Mouse (Mus musculus) limb, embryonic 13.5 days (tissue): ENCODE measurements around the gene Olfr689. TPM values are rescaled to one million over a fixed set of nuclear protein-coding genes. Genes with fewer than 3 reads are reported as not detected.
"Not testable (repeated sequence)": the region's sequence is repeated elsewhere in the genome, so short reads cannot be mapped to it uniquely, and the experiment has no call there.

Experiments
- ATAC-seq: fragments of 200-750 bp; cut with Nextera tagmentation; 2 replicates; pipeline ENCODE4 v1.8.0; 2017; ENCODE audit warnings: low read depth, moderate number of reproducible peaks, moderate TSS enrichment; ENCODE audit not compliant: low FRiP score
- H3K27ac ChIP-seq: fragments of 300-500 bp; sonication (generic); 2 replicates; pipeline ENCODE4 v1.5.1; 2015; ENCODE audit warnings: inconsistent platforms, mild to moderate bottlenecking, moderate library complexity
- H3K27me3 ChIP-seq: fragments of 300-500 bp; sonication (generic); 2 replicates; pipeline ENCODE4 v1.6.1; 2015; ENCODE audit warnings: mild to moderate bottlenecking, inconsistent platforms
- H3K36me3 ChIP-seq: fragments of 300-500 bp; sonication (generic); 2 replicates; pipeline ENCODE4 v1.6.1; 2015; ENCODE audit warnings: inconsistent platforms, mild to moderate bottlenecking, moderate library complexity
- H3K4me1 ChIP-seq: fragments of 300-500 bp; sonication (generic); 2 replicates; pipeline ENCODE4 v1.6.1; 2015; ENCODE audit warnings: inconsistent platforms
- H3K4me2 ChIP-seq: fragments of 300-500 bp; sonication (generic); replicated peaks from 2 replicates; pipeline ENCODE4 v1.6.1; 2015; ENCODE audit warnings: inconsistent platforms, mild to moderate bottlenecking, moderate library complexity
- H3K4me3 ChIP-seq: fragments of 300-500 bp; sonication (generic); 2 replicates; pipeline ENCODE4 v1.5.1; 2015; ENCODE audit warnings: moderate library complexity, mild to moderate bottlenecking, inconsistent platforms
- H3K9ac ChIP-seq: fragments of 300-500 bp; sonication (generic); 2 replicates; pipeline ENCODE4 v1.6.1; 2015; ENCODE audit warnings: mild to moderate bottlenecking, inconsistent platforms
- H3K9me3 ChIP-seq: fragments of 300-500 bp; sonication (generic); 2 replicates; pipeline ENCODE4 v1.6.1; 2016; ENCODE audit warnings: inconsistent platforms
- WGBS: fragments of 180-500 bp; shearing (Covaris S2); methylation state at CpG from one replicate; pipeline ENCODE4 v1.1.7; 2015; 5-methylcytosine and 5-hydroxymethylcytosine counted together
- polyA plus RNA-seq: library from polyadenylated mRNA; unstranded; fragments of >200 nt; fragmentation: Nextera tagmentation; extraction: Ambion mirVana; gene quantifications from 2 replicates; pipeline ENCODE4 v1.2.1, GENCODE M21; 2015

The Olfr689 gene
- polyA plus RNA-seq: not detected in 2 replicates

GRCm38 (mm10) chr7:105310865-105311264, at the start of gene Olfr689:
Gene Olfr689, plus strand, starts transcription at chr7:105311165.
- Histone ChIP-seq H3K9ac (no peak within 1 kb of the TSS), H3K36me3 (no peaks in the 10 kb centered on the region), H3K27ac (no peak within 1 kb of the TSS), H3K4me3 (no peak within 1 kb of the TSS), H3K27me3 (no peaks in the 10 kb centered on the region), H3K9me3 (no peaks in the 10 kb centered on the region), H3K4me1 (no peaks in the 10 kb centered on the region), H3K4me2 (no peak within 1 kb of the TSS)
- ATAC-seq: no peak
- 88% methylated on average over 1 of the region's 1 CpGs for WGBS

GRCm38 (mm10) chr7:105272426-105272825, 38.5 kb upstream of the Olfr689 start:
- H3K4me1 ChIP-seq: no peaks in the 10 kb centered on the region
- no peaks in the 10 kb centered on the region for H3K9me3 ChIP-seq
- no peak for ATAC-seq
- no peaks in the 10 kb centered on the region for H3K27me3 ChIP-seq
- no peak overlapping the region for H3K4me2 ChIP-seq
- no peak overlapping the region for H3K9ac ChIP-seq
- no peaks in the 10 kb centered on the region for H3K36me3 ChIP-seq
- H3K27ac ChIP-seq: no peak overlapping the region
- 73% methylated on average over 7 of the region's 7 CpGs for WGBS
- H3K4me3 ChIP-seq: no peak overlapping the region

DNA sequence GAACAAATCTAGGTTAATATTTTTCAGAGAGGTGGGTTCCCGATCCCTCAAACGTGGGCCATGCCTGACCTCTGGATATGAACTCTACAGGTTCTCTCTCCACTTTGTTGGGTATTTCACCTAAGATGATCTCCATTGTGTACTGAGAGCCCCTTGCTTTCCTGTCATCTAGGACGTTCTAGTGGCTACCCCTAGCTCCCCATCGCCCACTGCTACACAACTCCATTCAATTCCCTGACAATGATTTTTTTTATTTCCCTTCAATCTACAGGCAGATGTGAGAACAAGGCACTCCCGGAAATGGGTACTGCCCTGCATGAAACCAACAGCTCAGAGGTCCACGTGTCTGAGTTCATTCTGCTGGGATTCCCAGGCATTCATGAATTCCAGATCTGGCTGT, 23.2 kb upstream of the Olfr689 start, which contains the start of gene Olfr688:
Gene Olfr688, plus strand, starts transcription at position 301 of the 400 bp plus-strand sequence.
- Histone ChIP-seq H3K9me3 (no peaks in the 10 kb centered on the region), H3K9ac (no peak within 1 kb of the TSS), H3K4me2 (no peak within 1 kb of the TSS), H3K36me3 (no peaks in the 10 kb centered on the region), H3K27me3 (no peaks in the 10 kb centered on the region), H3K27ac (no peak within 1 kb of the TSS), H3K4me3 (no peak within 1 kb of the TSS), H3K4me1 (no peaks in the 10 kb centered on the region)
- ATAC-seq: no peak
- 73% methylated on average over 6 of the region's 6 CpGs for WGBS

GRCm38 (mm10) chr7:105290051-105290450, 20.9 kb upstream of the Olfr689 start:
- H3K4me2 ChIP-seq: no peak overlapping the region
- no peak for ATAC-seq
- H3K27ac ChIP-seq: no peak overlapping the region
- no peak overlapping the region for H3K4me3 ChIP-seq
- no peak overlapping the region for H3K9ac ChIP-seq
- no peaks in the 10 kb centered on the region for H3K9me3 ChIP-seq
- H3K36me3 ChIP-seq: no peaks in the 10 kb centered on the region
- no peaks in the 10 kb centered on the region for H3K4me1 ChIP-seq
- H3K27me3 ChIP-seq: no peaks in the 10 kb centered on the region

DNA sequence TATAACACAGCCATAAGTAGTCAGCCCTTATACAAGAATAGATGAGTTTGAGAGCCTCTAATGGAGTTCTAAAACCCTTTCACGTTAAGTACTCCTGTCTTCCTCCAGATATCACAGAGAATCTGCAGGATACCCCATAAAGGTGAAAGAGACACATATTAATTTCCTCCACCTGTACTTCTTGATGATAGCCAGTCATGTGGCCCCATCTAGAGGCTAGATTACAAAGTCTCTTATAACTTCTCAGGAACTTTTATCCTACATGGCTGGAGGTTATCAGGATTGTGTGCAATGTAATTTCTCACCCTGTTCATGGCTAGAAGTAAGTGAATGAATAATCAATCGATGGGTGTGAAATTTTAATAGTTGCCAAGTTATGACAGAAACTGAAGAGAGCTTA, 14.3 kb downstream of the Olfr689 start:
- H3K9ac ChIP-seq: no peak overlapping the region
- H3K4me2 ChIP-seq: no peak overlapping the region
- 70% methylated on average over 2 of the region's 2 CpGs for WGBS
- H3K4me1 ChIP-seq: no peaks in the 10 kb centered on the region
- ATAC-seq: no peak
- H3K36me3 ChIP-seq: no peaks in the 10 kb centered on the region
- no peak overlapping the region for H3K27ac ChIP-seq
- H3K4me3 ChIP-seq: no peak overlapping the region
- H3K9me3 ChIP-seq: no peaks in the 10 kb centered on the region
- H3K27me3 ChIP-seq: no peaks in the 10 kb centered on the region

DNA sequence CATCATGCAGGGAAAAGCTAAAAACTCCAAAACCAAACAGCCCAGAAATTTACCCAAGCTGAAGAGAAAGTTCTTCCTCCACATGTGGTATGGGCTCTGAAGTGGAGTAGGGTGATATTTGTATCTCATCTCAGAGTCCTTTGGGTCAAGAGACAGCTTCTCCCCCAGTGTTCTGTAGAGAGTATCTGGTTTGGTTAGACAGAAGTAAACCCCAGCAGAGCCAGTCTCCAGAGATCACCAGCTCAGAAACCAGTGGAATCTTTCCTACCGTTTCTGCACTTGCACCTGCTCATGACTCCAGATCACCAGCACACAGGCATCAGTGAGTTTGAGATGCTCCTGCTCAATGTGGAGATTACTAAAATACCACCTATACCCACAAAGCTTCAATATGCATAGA, 23.0 kb downstream of the Olfr689 start, which contains the start of gene Olfr690:
Gene Olfr690, minus strand, starts transcription at position 101 of the 400 bp plus-strand sequence.
- no peak for ATAC-seq
- 83% methylated on average over 1 of the region's 1 CpGs for WGBS

GRCm38 (mm10) chr7:105342170-105342569, 31.2 kb downstream of the Olfr689 start, which contains the start of gene Olfr691:
Gene Olfr691, minus strand, starts transcription at chr7:105342270.
- Histone ChIP-seq H3K27ac (no peak within 1 kb of the TSS), H3K27me3 (no peaks in the 10 kb centered on the region), H3K36me3 (no peaks in the 10 kb centered on the region), H3K9ac (no peak within 1 kb of the TSS), H3K4me3 (no peak within 1 kb of the TSS), H3K4me2 (no peak within 1 kb of the TSS), H3K4me1 (no peaks in the 10 kb centered on the region), H3K9me3 (no peaks in the 10 kb centered on the region)
- WGBS: 49% methylated on average over 1 of the region's 1 CpGs
- no peak for ATAC-seq

More for the DNA sequence above, 23.0 kb downstream of the Olfr689 start, which contains the start of gene Olfr690:
- H3K4me1 ChIP-seq: no peaks in the 10 kb centered on the region
- H3K4me2 ChIP-seq: no peak within 1 kb of the TSS
- no peak within 1 kb of the TSS for H3K9ac ChIP-seq
- no peaks in the 10 kb centered on the region for H3K9me3 ChIP-seq
- no peak within 1 kb of the TSS for H3K27ac ChIP-seq
- H3K36me3 ChIP-seq: no peaks in the 10 kb centered on the region
- H3K27me3 ChIP-seq: no peaks in the 10 kb centered on the region
- no peak within 1 kb of the TSS for H3K4me3 ChIP-seq

- H3K27me3 ChIP-seq: no peaks in the 10 kb centered on the region
- H3K4me3 ChIP-seq: no peak overlapping the region
- H3K9me3 ChIP-seq: no peaks in the 10 kb centered on the region
- H3K4me2 ChIP-seq: no peak overlapping the region
- no peaks in the 10 kb centered on the region for H3K36me3 ChIP-seq
- H3K9ac ChIP-seq: no peak overlapping the region
- ATAC-seq: no peak
- WGBS: 70% methylated on average over 2 of the region's 2 CpGs
- H3K4me1 ChIP-seq: no peaks in the 10 kb centered on the region
- no peak overlapping the region for H3K27ac ChIP-seq
Observed at GRCm38 (mm10) chr7:105342752-105343151, 31.8 kb downstream of the Olfr689 start.

- H3K27ac ChIP-seq, H3K9me3 ChIP-seq, H3K27me3 ChIP-seq, H3K36me3 ChIP-seq, H3K9ac ChIP-seq, H3K4me3 ChIP-seq, H3K4me1 ChIP-seq, ATAC-seq, H3K4me2 ChIP-seq: not testable (repeated sequence)
- WGBS: no CpG with 5 or more reads among the region's 5 CpGs
Observed at GRCm38 (mm10) chr7:105356064-105356463, 45.1 kb downstream of the Olfr689 start.

DNA sequence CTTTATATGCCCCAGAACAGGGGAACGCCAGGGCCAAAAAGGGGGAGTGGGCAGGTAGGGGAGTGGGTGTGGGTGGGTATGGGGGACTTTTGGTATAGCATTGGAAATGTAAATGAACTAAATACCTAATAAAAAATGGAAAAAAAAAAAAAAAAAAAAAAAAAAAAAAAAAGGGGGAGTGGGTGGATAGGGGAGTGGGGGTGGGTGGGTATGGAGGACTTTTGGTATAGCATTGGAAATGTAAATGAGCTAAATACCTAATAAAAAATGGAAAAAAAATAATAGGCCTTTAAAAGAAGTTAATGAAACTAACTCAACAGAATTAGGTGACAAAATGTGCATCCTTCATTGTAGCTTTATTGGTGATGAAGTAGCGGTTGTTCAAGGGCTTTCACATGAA, 45.5 kb downstream of the Olfr689 start:
- H3K9ac ChIP-seq, ATAC-seq, H3K4me3 ChIP-seq, H3K9me3 ChIP-seq, H3K27ac ChIP-seq, H3K27me3 ChIP-seq, H3K4me1 ChIP-seq, H3K4me2 ChIP-seq, H3K36me3 ChIP-seq: not testable (repeated sequence)
- 100% methylated on average over 1 of the region's 2 CpGs for WGBS

GRCm38 (mm10) chr7:105361713-105362112, 50.7 kb downstream of the Olfr689 start:
- Histone ChIP-seq H3K9ac (no peak overlapping the region), H3K9me3 (no peaks in the 10 kb centered on the region), H3K27me3 (no peaks in the 10 kb centered on the region), H3K4me3 (no peak overlapping the region), H3K4me1 (no peaks in the 10 kb centered on the region), H3K4me2 (no peak overlapping the region), H3K27ac (no peak overlapping the region), H3K36me3 (no peaks in the 10 kb centered on the region)
- ATAC-seq: no peak
- 84% methylated on average over 2 of the region's 2 CpGs for WGBS

GRCm38 (mm10) chr7:105367268-105367667, 56.3 kb downstream of the Olfr689 start:
- WGBS: 73% methylated on average over 5 of the region's 5 CpGs
- H3K27me3 ChIP-seq: no peaks in the 10 kb centered on the region
- no peak overlapping the region for H3K27ac ChIP-seq
- peaks cover 8% of the 10 kb centered on the region for H3K36me3 ChIP-seq
- no peak overlapping the region for H3K9ac ChIP-seq
- ATAC-seq: no peak
- H3K4me3 ChIP-seq: no peak overlapping the region
- no peak overlapping the region for H3K4me2 ChIP-seq
- H3K4me1 ChIP-seq: no peaks in the 10 kb centered on the region
- H3K9me3 ChIP-seq: no peaks in the 10 kb centered on the region

DNA sequence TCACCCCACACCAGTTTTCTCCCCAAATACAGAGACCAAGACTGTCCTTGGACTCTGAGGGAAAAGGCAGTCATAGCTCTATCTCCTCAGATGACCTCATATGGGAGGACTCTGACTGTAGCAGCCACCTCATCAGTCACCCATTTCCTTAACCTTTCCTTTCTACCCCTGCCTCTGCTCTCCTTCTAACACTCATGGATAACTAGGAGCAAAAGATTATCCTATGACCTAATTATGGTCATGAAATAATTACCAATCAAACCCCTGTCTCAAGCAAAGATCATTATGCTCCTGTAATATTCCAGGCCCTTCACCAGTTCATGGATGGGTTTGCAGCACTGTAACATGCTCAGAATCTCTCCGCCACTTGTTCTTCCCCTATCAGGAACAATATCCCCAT, 57.0 kb downstream of the Olfr689 start, which contains the start of gene Olfr692:
Gene Olfr692, plus strand, starts transcription at position 301 of the 400 bp plus-strand sequence.
- no peak for ATAC-seq
- 81% methylated on average over 1 of the region's 1 CpGs for WGBS
- H3K9ac ChIP-seq: no peak within 1 kb of the TSS
- no peaks in the 10 kb centered on the region for H3K4me1 ChIP-seq
- H3K27ac ChIP-seq: no peak within 1 kb of the TSS
- no peak within 1 kb of the TSS for H3K4me3 ChIP-seq
- no peaks in the 10 kb centered on the region for H3K27me3 ChIP-seq
- no peaks in the 10 kb centered on the region for H3K9me3 ChIP-seq
- H3K4me2 ChIP-seq: no peak within 1 kb of the TSS
- peaks cover 8% of the 10 kb centered on the region for H3K36me3 ChIP-seq
